Mouse (Mus musculus): ENCODE measurements around the gene Cdh15. TPM values are rescaled to one million over a fixed set of nuclear protein-coding genes. Genes with fewer than 3 reads are reported as not detected.

Cdh15 gene
- polyA plus RNA-seq (2015; fragmentation: Nextera tagmentation; extraction: Ambion mirVana): 0.31 and 0.65 TPM in 2 replicates

DNA sequence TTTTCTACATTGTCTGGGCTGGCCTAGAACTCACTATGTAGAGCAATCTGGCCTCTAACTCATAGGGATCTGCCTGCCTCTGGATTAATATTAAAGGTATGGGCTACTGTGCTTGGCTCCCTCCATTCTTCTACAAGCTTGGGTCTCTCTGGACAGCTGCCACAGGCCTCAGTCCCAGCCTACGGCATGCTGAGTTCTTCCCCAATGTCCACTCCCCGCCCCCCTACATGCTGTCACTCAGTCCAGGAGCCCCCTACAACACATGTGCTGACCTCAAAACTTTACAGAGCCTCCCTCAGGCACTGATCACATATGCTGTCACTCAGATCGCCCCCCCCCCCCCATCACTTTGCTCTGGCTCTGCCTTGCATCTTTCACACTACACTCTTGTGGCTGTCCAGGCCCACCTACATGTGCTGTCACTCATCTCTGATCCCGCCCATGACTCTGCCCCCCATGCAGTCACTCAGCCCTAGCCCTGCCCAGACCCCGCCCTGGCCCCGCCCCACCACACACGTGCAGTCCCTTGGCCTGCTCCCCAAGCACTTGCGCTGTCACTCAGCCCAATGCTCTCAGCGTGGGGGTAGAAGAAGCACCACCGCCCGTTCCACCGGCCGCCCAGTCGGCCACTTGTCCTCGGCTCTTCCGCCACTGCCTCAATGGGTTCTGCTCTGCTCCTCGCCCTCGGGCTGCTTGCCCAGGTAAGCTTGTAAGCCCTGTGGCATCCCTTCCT, at the start of gene Cdh15:
Gene Cdh15 (plus strand): TSS at position 138 of the 733 bp plus-strand sequence.
- peaks cover 4% of the 10 kb centered on the region; the same call in 1 of the 2 replicates for H3K4me1 ChIP-seq (replicated peaks)
- H3K27me3 ChIP-seq: peaks cover 79% of the 10 kb centered on the region
- DNase-seq (peak; percentile 55), ATAC-seq (ENCODE audit: low read depth) (peak; percentile 89)
- no peak within 1 kb of the TSS for H3K9ac ChIP-seq
- H3K4me2 ChIP-seq: 0 out of 2 replicates have a peak within 1 kb of the TSS, but pooled peaks have one; percentile 21
- no peaks in the 10 kb centered on the region for H3K9me3 ChIP-seq (replicated peaks)
- no peak within 1 kb of the TSS for H3K4me3 ChIP-seq (replicated peaks)
- WGBS (ENCODE audit: insufficient replicate concordance): 15% methylated on average over 18 of the region's 18 CpGs
- H3K36me3 ChIP-seq: no peaks in the 10 kb centered on the region
- no peak within 1 kb of the TSS for H3K27ac ChIP-seq

DNA sequence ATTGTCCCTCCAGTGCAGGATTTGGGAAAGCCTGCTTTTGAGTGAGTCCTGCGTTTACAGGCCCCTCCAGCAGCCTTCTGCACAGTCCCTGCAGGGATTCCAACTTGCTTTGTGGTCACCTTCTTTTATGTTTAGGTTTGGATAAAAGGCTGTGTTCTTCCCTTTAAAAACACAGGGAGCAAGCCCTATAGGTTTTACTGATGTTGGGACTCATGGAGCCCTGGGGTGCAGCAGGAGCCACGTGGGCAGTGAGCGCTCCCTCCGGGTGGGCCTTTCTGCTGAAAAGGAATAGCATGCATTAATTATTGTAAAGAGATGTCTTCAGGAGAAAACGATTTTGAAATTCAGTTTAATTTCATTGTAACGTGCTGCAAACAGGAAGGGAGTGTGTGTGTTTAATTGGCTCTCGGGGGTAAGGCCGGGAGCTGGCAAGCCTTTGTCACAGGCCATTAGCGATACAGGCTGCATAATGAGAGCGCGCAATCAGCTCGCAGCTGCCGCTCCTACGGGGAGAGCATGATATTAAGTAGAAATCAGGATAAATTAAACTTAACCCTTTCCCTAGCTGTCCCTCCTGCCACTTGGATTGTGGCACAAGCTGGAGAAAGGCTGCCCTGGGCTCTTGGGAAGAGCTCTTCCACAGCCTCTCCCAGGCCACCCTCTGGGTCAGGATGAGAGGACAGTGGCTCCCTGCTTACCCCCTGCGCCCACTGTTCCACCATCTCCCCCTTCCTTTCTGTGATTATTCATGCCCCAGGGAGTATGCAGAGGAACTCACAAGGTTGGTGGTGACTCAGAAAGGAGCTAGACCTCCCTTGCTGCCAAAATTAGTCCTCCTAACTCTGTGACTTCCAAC, 43.6 kb upstream of the Cdh15 start:
- Histone ChIP-seq H3K4me3 (replicated peaks) (no peak overlapping the region), H3K4me1 (replicated peaks) (no peaks in the 10 kb centered on the region), H3K9ac (no peak overlapping the region), H3K4me2 (no peak overlapping the region), H3K36me3 (no peaks in the 10 kb centered on the region; the same call in 1 of the 2 replicates), H3K27ac (no peak overlapping the region), H3K27me3 (no peaks in the 10 kb centered on the region; the same call in 1 of the 2 replicates), H3K9me3 (replicated peaks) (no peaks in the 10 kb centered on the region)
- 72% methylated on average over 15 of the region's 15 CpGs for WGBS (ENCODE audit: insufficient replicate concordance)
- ATAC-seq (ENCODE audit: low read depth) (no peak), DNase-seq (no peak)

DNA sequence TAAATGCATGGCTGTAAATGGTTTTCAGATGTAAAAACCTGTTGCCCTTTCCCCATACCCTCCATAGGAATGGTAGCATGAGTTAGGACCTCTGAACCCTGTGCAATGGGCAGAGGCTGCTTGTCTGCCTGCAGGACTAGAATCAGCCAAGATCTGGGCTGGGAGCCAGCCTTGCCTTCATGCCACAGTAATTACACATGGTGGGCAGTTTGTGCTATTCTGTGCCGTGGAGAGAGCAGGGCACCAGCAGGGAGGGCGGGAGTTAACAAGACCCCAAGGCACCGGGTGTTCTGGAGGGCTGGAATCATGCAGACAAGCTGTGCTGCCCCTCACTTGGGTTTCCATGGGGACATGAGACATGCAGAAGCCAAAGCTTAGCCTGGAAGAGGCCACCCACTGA, 42.4 kb upstream of the Cdh15 start:
- no peak overlapping the region for H3K9ac ChIP-seq
- H3K4me2 ChIP-seq: no peak overlapping the region
- H3K9me3 ChIP-seq (replicated peaks): no peaks in the 10 kb centered on the region
- H3K27me3 ChIP-seq: no peaks in the 10 kb centered on the region; the same call in 1 of the 2 replicates
- H3K4me1 ChIP-seq (replicated peaks): no peaks in the 10 kb centered on the region
- DNase-seq (no peak), ATAC-seq (ENCODE audit: low read depth) (no peak)
- no peaks in the 10 kb centered on the region; the same call in 1 of the 2 replicates for H3K36me3 ChIP-seq
- H3K27ac ChIP-seq: no peak overlapping the region
- H3K4me3 ChIP-seq (replicated peaks): no peak overlapping the region
- 75% methylated on average over 3 of the region's 3 CpGs for WGBS (ENCODE audit: insufficient replicate concordance)

DNA sequence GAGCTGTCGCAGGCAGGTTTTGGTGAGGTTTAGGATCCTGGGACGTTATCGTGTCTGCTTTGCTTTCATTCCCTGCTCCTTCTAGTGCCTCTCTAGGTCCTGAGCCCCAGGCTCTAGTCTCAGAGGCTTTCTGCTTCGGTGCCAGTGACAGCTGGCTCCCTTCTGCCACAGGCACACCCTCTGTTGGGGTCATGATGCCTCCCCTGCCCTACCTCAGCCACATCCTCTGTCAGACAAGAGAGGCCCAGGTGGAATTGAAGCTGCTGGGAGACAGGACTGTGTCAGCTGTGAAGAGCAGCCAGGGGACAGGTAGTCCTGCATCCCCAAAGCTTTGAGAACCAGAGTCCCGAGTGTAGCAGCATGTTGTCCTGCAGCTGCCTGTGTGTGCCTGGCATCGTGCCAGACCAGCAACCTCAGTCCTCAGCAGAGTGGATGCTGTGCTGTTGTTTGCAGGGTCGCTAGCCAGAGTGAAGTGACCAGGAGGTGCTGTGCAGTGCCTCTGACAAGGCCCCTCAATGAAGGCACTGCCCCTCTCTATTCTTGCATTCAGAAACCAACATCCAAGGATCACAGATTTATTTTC, 40.7 kb upstream of the Cdh15 start:
- Histone ChIP-seq H3K27ac (no peak overlapping the region), H3K9ac (no peak overlapping the region), H3K27me3 (no peaks in the 10 kb centered on the region; the same call in 1 of the 2 replicates), H3K9me3 (replicated peaks) (no peaks in the 10 kb centered on the region), H3K4me2 (no peak overlapping the region), H3K36me3 (no peaks in the 10 kb centered on the region; the same call in 1 of the 2 replicates), H3K4me1 (replicated peaks) (no peaks in the 10 kb centered on the region), H3K4me3 (replicated peaks) (no peak overlapping the region)
- no peak for ATAC-seq (ENCODE audit: low read depth)
- no peak for DNase-seq
- WGBS (ENCODE audit: insufficient replicate concordance): 72% methylated on average over 7 of the region's 7 CpGs

DNA sequence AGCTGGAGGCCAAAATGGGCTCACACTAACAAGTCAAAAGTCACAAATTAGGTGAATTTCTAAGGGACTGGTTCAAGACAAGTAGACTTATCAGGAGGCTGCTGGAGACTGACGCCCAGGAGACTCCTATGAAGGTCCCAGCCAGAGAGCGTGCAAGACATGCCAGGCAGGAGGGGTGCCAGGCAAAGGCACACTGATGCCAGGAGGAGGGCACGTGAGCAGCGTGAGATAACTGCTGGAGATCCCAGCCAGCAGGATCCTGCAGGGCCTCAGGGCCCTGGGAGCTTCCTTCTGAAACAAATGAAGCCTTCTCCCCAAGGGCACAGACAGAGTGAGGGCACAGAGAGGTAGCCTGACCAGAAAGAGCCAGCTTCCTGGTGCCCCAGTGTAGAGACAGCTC, 39.9 kb upstream of the Cdh15 start:
- Histone ChIP-seq H3K36me3 (no peaks in the 10 kb centered on the region; the same call in 1 of the 2 replicates), H3K4me1 (replicated peaks) (0 out of 2 replicates have a peak, but pooled peaks cover 3% of the 10 kb centered on the region), H3K27ac (no peak overlapping the region), H3K4me2 (no peak overlapping the region), H3K9ac (no peak overlapping the region), H3K27me3 (no peaks in the 10 kb centered on the region; the same call in 1 of the 2 replicates), H3K4me3 (replicated peaks) (no peak overlapping the region), H3K9me3 (replicated peaks) (no peaks in the 10 kb centered on the region)
- WGBS (ENCODE audit: insufficient replicate concordance): 74% methylated on average over 4 of the region's 4 CpGs
- ATAC-seq (ENCODE audit: low read depth): no peak
- no peak for DNase-seq

DNA sequence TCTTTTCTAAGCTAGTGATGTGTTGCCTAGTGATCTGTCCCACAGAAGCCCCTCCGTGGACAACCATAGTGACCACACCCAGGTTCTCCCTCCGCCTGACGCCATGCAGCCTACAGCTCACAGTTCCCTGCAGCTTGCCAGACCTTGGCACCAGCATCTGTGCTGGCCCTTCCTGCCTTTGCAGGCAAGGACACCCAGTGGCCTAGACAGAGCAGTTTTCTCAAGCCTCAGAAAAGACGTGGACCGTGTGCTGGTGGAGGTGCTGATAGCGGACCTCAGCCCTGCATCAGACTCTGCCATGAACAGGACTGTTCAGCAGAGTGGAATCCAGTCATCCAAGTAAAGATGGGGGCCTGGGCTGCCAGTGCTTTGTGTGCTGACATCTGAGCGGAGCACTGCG, 37.4 kb upstream of the Cdh15 start:
- WGBS (ENCODE audit: insufficient replicate concordance): 73% methylated on average over 8 of the region's 8 CpGs
- H3K4me3 ChIP-seq (replicated peaks): no peak overlapping the region
- ATAC-seq (ENCODE audit: low read depth): no peak
- no peaks in the 10 kb centered on the region for H3K9me3 ChIP-seq (replicated peaks)
- DNase-seq: no peak
- H3K9ac ChIP-seq: no peak overlapping the region
- H3K27ac ChIP-seq: no peak overlapping the region
- H3K4me2 ChIP-seq: no peak overlapping the region
- H3K36me3 ChIP-seq: 0 out of 2 replicates have a peak, but pooled peaks cover 3% of the 10 kb centered on the region
- H3K27me3 ChIP-seq: no peaks in the 10 kb centered on the region; the same call in 1 of the 2 replicates
- H3K4me1 ChIP-seq (replicated peaks): 0 out of 2 replicates have a peak, but pooled peaks cover 3% of the 10 kb centered on the region

DNA sequence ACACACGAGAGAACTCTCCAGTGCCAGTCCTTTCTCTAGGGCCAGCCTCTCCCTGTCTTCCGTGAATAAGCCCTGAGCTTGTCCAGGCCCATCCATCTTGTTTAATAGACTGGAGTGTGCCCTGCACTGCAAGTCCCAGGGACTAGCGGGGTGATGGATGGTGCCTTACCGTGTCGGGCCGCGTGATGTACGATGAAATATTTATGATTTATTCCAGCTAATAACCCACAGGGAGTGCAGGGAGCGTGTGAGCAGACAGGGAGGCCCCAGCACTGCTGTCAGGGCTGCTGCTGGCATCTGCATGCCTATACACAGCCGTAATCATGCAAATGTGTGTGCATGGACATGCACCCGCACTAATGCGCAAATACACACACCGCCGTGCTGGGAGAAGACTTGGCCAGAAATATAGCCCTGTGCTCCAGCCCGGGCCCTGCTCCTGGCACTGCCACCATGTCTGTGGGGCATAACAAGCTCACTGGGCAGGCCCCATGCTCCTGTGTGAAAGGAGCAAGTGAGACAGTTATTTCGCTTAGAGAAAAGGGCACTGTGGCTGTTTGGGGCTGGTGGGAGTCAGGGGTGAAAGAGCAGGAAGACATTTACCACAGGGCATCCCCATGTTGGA, 35.8 kb upstream of the Cdh15 start:
- DNase-seq (no peak), ATAC-seq (ENCODE audit: low read depth) (no peak)
- WGBS (ENCODE audit: insufficient replicate concordance): 83% methylated on average over 16 of the region's 16 CpGs
- Histone ChIP-seq H3K27me3 (no peaks in the 10 kb centered on the region; the same call in 1 of the 2 replicates), H3K4me2 (no peak overlapping the region), H3K4me1 (replicated peaks) (0 out of 2 replicates have a peak, but pooled peaks cover 3% of the 10 kb centered on the region), H3K4me3 (replicated peaks) (no peak overlapping the region), H3K36me3 (0 out of 2 replicates have a peak, but pooled peaks cover 3% of the 10 kb centered on the region), H3K27ac (no peak overlapping the region), H3K9me3 (replicated peaks) (no peaks in the 10 kb centered on the region), H3K9ac (no peak overlapping the region)

DNA sequence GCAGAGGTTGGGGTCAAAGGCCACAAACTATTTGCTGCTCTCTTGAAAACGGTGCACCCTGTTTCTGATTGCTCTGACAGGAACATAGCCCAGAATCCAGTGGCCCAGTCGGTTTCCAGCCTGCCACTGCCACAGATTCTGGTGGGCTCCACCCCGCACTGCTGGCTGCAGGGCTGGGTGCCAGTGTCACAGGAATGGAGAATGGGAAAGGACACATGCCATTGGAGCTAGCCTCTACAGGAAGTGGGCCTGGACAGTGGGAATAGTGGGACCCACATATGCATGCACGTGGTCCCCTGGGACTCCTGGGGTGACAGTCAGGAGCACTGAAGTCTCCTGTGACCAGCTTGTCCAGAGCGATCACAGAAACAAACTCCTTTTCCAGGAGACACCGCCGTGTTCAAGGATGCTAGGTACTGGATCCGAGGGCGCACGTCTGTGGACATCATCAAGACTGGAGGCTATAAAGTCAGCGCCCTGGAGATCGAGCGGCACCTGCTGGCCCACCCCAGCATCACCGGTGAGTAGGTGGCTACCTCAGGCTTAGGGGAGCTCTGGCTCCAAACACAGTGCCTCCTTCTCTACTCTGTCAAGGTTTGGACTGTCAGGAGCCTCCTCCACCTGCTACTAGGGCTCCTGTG, 35.0 kb upstream of the Cdh15 start:
- Histone ChIP-seq H3K9me3 (replicated peaks) (no peaks in the 10 kb centered on the region), H3K4me1 (replicated peaks) (0 out of 2 replicates have a peak, but pooled peaks cover 3% of the 10 kb centered on the region)
- ATAC-seq (ENCODE audit: low read depth): no peak

DNA sequence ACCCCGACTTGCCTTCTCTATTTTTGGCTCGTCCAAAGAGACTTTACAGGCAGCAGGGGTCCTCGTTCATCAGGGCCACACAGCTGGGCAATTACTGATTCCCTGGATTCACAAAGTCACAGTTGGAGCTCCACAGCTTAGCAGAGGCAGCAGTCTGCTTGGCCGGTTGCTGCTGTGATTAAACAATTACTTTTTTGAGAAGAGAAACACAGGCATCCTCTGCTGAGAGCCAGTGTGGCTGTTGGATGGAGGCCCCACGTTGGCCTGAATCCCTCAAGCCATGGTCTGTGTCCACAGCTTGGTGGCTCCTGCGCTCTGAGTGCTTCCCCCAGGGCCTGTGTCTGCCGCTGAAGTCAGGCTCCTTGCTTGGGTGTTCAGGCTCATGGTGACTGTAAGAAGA, 33.2 kb upstream of the Cdh15 start:
- H3K9ac ChIP-seq: no peak overlapping the region
- no peak overlapping the region for H3K27ac ChIP-seq
- DNase-seq: no peak
- ATAC-seq (ENCODE audit: low read depth): no peak
- 0 out of 2 replicates have a peak, but pooled peaks cover 3% of the 10 kb centered on the region for H3K4me1 ChIP-seq (replicated peaks)
- H3K9me3 ChIP-seq (replicated peaks): no peaks in the 10 kb centered on the region
- H3K4me3 ChIP-seq (replicated peaks): no peak overlapping the region
- H3K4me2 ChIP-seq: no peak overlapping the region
- WGBS (ENCODE audit: insufficient replicate concordance): 59% methylated on average over 7 of the region's 7 CpGs
- H3K36me3 ChIP-seq: 0 out of 2 replicates have a peak, but pooled peaks cover 3% of the 10 kb centered on the region
- no peaks in the 10 kb centered on the region for H3K27me3 ChIP-seq

More for the DNA sequence above, 35.0 kb upstream of the Cdh15 start:
- no peak overlapping the region for H3K27ac ChIP-seq
- no peak for DNase-seq
- no peak overlapping the region for H3K9ac ChIP-seq
- 73% methylated on average over 14 of the region's 14 CpGs for WGBS (ENCODE audit: insufficient replicate concordance)
- no peaks in the 10 kb centered on the region; the same call in 1 of the 2 replicates for H3K27me3 ChIP-seq
- H3K4me3 ChIP-seq (replicated peaks): no peak overlapping the region
- H3K36me3 ChIP-seq: 0 out of 2 replicates have a peak, but pooled peaks cover 3% of the 10 kb centered on the region
- H3K4me2 ChIP-seq: no peak overlapping the region

DNA sequence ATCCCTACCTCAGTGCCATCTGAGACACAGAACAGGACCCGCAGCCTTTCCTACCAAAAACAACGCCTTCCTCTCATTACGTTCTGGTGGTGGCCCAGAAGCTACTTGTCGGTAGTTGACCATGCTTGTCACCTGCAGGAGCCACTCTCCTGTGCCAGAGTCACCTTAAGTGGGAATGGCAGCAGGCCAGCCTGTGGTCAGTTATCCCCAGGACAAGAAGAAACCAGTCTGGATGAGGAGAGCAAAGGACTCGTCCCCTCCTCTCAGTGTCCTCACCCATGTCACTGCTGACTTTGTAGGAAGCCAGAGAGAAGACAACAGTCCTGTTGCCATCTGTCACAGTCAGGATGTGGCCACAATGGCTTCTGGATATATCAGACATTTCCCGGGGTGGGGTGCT, 30.8 kb upstream of the Cdh15 start:
- H3K36me3 ChIP-seq: 0 out of 2 replicates have a peak, but pooled peaks cover 3% of the 10 kb centered on the region
- 79% methylated on average over 6 of the region's 6 CpGs for WGBS (ENCODE audit: insufficient replicate concordance)
- DNase-seq: no peak
- no peak for ATAC-seq (ENCODE audit: low read depth)
- no peak overlapping the region for H3K4me3 ChIP-seq (replicated peaks)
- H3K27ac ChIP-seq: no peak overlapping the region
- 0 out of 2 replicates have a peak, but pooled peaks cover 3% of the 10 kb centered on the region for H3K4me1 ChIP-seq (replicated peaks)
- H3K9me3 ChIP-seq (replicated peaks): no peaks in the 10 kb centered on the region
- H3K9ac ChIP-seq: no peak overlapping the region
- H3K4me2 ChIP-seq: no peak overlapping the region
- no peaks in the 10 kb centered on the region for H3K27me3 ChIP-seq
